Mouse (Mus musculus) erythroblast, embryonic 14.5 days (primary cell): ENCODE measurements at regions not wholly inside any gene's neighbourhood (a gene's known extent, or its start where the extent isn't known, plus 50 kb on each side); places are given as distances from the start of the nearest gene placed in this dataset.

Source experiments
- GATA1 ChIP-seq: IDR thresholded peaks from 2 replicates; pipeline ENCODE4 v1.6.1; 2012; ENCODE audit warnings: low read length, inconsistent platforms, mixed read lengths
- TAL1 ChIP-seq: IDR thresholded peaks from 3 replicates; pipeline ENCODE4 v1.6.1; 2012; ENCODE audit warnings: low read length, inconsistent platforms, mixed read lengths

DNA sequence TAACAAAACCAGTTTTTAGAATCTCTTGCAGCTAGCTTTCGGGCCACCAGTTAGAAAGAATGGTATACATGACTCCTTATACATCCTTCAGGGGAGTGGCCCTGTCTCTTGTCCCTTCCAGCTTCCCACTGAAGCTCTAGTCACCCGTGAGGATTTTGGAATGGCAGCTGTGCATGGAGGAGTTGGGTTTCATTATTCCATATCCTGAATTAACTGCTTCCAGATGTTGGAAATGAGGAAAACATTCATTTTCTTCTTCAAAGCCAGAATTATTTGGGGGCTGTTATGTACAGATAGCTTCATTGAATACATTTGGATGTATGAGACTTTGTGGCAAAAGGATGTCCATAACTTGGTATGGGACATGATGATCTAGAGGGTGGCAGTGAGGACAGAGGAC, 181.3 kb upstream of the Irx3 start:
- TF ChIP-seq TAL1 (no peak), GATA1 (no peak)
